Mouse (Mus musculus): ENCODE measurements around the gene Cacng7.

GRCm38 (mm10) chr7:3391081-3391451, 58.3 kb downstream of the Cacng7 start:
- TF ChIP-seq CTCF (IDR thresholded peaks at IDR 0.05; ENCODE audit: control insufficient read depth, insufficient read depth, insufficient read length) (no peak), MAX (IDR thresholded peaks at IDR 0.05) (no peak)
